Mouse (Mus musculus) liver, embryonic 14.5 days (tissue): ENCODE results near the gene Ltbp1.

Source experiments
- CTCF ChIP-seq: IDR thresholded peaks from 2 replicates; pipeline ENCODE4 v1.5.1; 2016; ENCODE audit warnings: antibody characterized with exemption, low read depth, control low read depth
- EP300 ChIP-seq: IDR thresholded peaks from 2 replicates; pipeline ENCODE4 v1.6.1; 2016; ENCODE audit warnings: antibody characterized with exemption, low read depth

GRCm38 (mm10) chr17:75004820-75005219, 548 bp upstream of the Ltbp1 start:
- TF ChIP-seq EP300 = no peak
- TF ChIP-seq CTCF = peak; percentile 80
